Mouse (Mus musculus) limb, embryonic 11.5 days (tissue): ENCODE results near the gene Kif3a. TPM values are rescaled to one million over a fixed set of nuclear protein-coding genes. Genes with fewer than 3 reads are reported as not detected.

Experiments
- ATAC-seq: fragments of 200-750 bp; cut with Nextera tagmentation; 2 replicates; pipeline ENCODE4 v1.8.0; 2017; ENCODE audit warnings: low read depth; ENCODE audit not compliant: insufficient number of reproducible peaks, low FRiP score, low TSS enrichment
- DNase-seq: peaks from one replicate; pipeline ENCODE4 v3.0.0-alpha.2; 2015; ENCODE audit warnings: low spot score
- H3K27ac ChIP-seq: fragments of 300-500 bp; sonication (generic); replicated peaks from 2 replicates; pipeline ENCODE4 v1.5.1; 2014; ENCODE audit warnings: low read depth, mild to moderate bottlenecking, low read length
- H3K27me3 ChIP-seq: fragments of 300-500 bp; sonication (generic); 2 replicates; pipeline ENCODE4 v1.6.1; 2014; ENCODE audit warnings: mild to moderate bottlenecking, low read length, mixed read lengths; ENCODE audit not compliant: control insufficient read depth, insufficient read depth
- H3K36me3 ChIP-seq: fragments of 300-500 bp; sonication (generic); 2 replicates; pipeline ENCODE4 v1.6.1; 2014; ENCODE audit warnings: mild to moderate bottlenecking, low read length, moderate library complexity, mixed read lengths; ENCODE audit not compliant: control insufficient read depth, insufficient read depth
- H3K4me1 ChIP-seq: fragments of 300-500 bp; sonication (generic); 2 replicates; pipeline ENCODE4 v1.6.1; 2014; ENCODE audit warnings: low read length, mixed read lengths; ENCODE audit not compliant: control insufficient read depth, insufficient read depth
- H3K4me2 ChIP-seq: fragments of 300-500 bp; sonication (generic); 2 replicates; pipeline ENCODE4 v1.6.1; 2014; ENCODE audit warnings: low read depth, mild to moderate bottlenecking, moderate library complexity; ENCODE audit not compliant: severe bottlenecking
- H3K4me3 ChIP-seq: fragments of 300-500 bp; sonication (generic); 2 replicates; pipeline ENCODE4 v1.5.1; 2014; ENCODE audit warnings: low read depth, low read length
- H3K9ac ChIP-seq: fragments of 300-500 bp; sonication (generic); 2 replicates; pipeline ENCODE4 v1.6.1; 2014; ENCODE audit warnings: mild to moderate bottlenecking, low read length
- H3K9me3 ChIP-seq: fragments of 300-500 bp; sonication (generic); 2 replicates; pipeline ENCODE4 v1.6.1; 2016; ENCODE audit warnings: low read length; ENCODE audit not compliant: control insufficient read depth
- WGBS: fragments of 180-500 bp; shearing (Covaris S2); extraction: QIAGEN DNeasy Blood & Tissue Kit; methylation state at CpG from one replicate; pipeline ENCODE4 v1.1.7; 2014; 5-methylcytosine and 5-hydroxymethylcytosine counted together
- polyA plus RNA-seq: library from polyadenylated mRNA; unstranded; fragments of >200 nt; fragmentation: Nextera tagmentation; extraction: Ambion mirVana; gene quantifications from 2 replicates; pipeline ENCODE4 v1.2.1, GENCODE M21; 2014

The Kif3a gene
- polyA plus RNA-seq, 1 experiment from 2014 or later: 79.4 TPM

GRCm38 (mm10) chr11:53636183-53636646, 69.0 kb downstream of the Kif3a start:
- Histone ChIP-seq H3K36me3 (no peaks in the 10 kb centered on the region), H3K27me3 (no peaks in the 10 kb centered on the region), H3K9ac (no peak overlapping the region; the same call in 1 of the 2 replicates), H3K27ac (no peak overlapping the region), H3K4me3 (peak overlapping the region; percentile 23), H3K4me1 (peaks cover 9% of the 10 kb centered on the region; the same call in 1 of the 2 replicates), H3K4me2 (peak overlapping the region; percentile 81), H3K9me3 (no peaks in the 10 kb centered on the region)
- DNase-seq (peak; percentile 40), ATAC-seq (no peak)
- 3% methylated on average over 40 of the region's 40 CpGs for WGBS

- ATAC-seq (peak; percentile 66; the same call in 1 of the 2 replicates), DNase-seq (peak; percentile 81)
- Histone ChIP-seq H3K4me1 (peaks cover 9% of the 10 kb centered on the region; the same call in 1 of the 2 replicates), H3K9ac (peak overlapping the region; percentile 17; the same call in 1 of the 2 replicates), H3K27ac (peak overlapping the region; percentile 74; the same call in 1 of the 2 replicates), H3K36me3 (no peaks in the 10 kb centered on the region), H3K9me3 (no peaks in the 10 kb centered on the region), H3K4me3 (peak overlapping the region; percentile 20; the same call in 1 of the 2 replicates), H3K4me2 (peak overlapping the region; percentile 35), H3K27me3 (no peaks in the 10 kb centered on the region)
- WGBS: 9% methylated on average over 21 of the region's 21 CpGs
These were observed 70.0 kb downstream of the Kif3a start for GRCm38 (mm10) chr11:53637046-53637802.

DNA sequence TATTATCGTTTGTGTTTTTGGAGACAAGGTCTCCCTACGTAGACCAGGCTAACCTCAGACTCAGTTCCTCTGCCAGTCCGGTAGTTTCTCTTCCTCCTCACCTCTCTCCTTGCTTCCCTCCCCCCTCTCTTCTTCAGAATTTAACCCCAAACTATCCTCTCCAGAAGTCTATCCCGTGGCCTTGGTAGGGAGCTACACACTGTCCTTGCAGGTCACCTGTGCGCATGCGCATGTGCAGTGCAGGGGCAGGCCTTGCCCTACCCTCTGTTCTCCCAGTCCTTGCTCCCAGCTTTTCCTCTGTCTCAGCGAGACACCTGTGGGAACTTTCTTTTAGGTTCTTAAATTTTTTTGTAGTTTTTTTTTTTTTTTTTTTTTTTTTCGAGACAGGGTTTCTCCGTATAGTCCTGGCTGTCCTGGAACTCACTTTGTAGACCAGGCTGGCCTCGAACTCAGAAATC, 70.7 kb downstream of the Kif3a start:
- Histone ChIP-seq H3K4me3 (no peak overlapping the region), H3K4me1 (peaks cover 9% of the 10 kb centered on the region; the same call in 1 of the 2 replicates), H3K9me3 (no peaks in the 10 kb centered on the region), H3K4me2 (peak overlapping the region; percentile 35), H3K36me3 (no peaks in the 10 kb centered on the region), H3K27me3 (no peaks in the 10 kb centered on the region), H3K27ac (peak overlapping the region; percentile 74; the same call in 1 of the 2 replicates), H3K9ac (no peak overlapping the region)
- 76% methylated on average over 10 of the region's 10 CpGs for WGBS
- ATAC-seq: no peak
- DNase-seq: no peak

DNA sequence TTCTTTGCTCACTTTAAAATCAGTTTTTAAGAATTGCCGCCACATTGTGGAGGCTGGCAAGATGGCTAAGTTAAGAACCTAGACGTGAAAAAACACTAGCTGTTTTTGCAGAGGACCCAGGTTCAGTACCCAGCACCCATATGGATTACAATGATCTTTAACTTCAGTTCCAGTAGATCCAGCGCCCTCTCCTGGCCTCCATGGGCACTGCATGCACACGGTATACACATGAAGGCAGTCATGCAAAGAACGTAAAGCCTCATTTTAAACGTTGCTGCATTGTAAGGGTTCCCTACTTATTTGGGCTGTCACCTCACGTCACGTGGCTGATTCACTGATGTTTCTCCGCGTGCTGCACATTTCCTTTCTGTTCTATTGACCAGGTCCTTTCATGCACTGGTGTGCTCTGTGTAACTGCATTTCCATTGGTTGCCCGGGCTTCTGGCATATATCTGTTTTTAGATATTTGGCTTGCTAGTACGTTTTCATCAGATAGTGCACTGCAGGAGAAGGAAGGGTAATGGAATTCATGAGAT, 75.6 kb downstream of the Kif3a start:
- H3K27me3 ChIP-seq: no peaks in the 10 kb centered on the region
- no peak overlapping the region for H3K4me2 ChIP-seq
- no peaks in the 10 kb centered on the region for H3K4me1 ChIP-seq
- WGBS: 81% methylated on average over 12 of the region's 12 CpGs
- DNase-seq (no peak), ATAC-seq (no peak)
- no peaks in the 10 kb centered on the region for H3K9me3 ChIP-seq
- H3K4me3 ChIP-seq: no peak overlapping the region
- no peaks in the 10 kb centered on the region for H3K36me3 ChIP-seq
- H3K27ac ChIP-seq: no peak overlapping the region
- H3K9ac ChIP-seq: no peak overlapping the region

- Histone ChIP-seq H3K27me3 (no peaks in the 10 kb centered on the region), H3K36me3 (no peaks in the 10 kb centered on the region), H3K27ac (no peak overlapping the region), H3K4me3 (no peak overlapping the region), H3K4me2 (no peak overlapping the region), H3K9me3 (no peaks in the 10 kb centered on the region), H3K9ac (no peak overlapping the region), H3K4me1 (no peaks in the 10 kb centered on the region)
- DNase-seq (no peak), ATAC-seq (no peak)
- 86% methylated on average over 5 of the region's 5 CpGs for WGBS
These were observed 76.8 kb downstream of the Kif3a start for GRCm38 (mm10) chr11:53644017-53644416.

GRCm38 (mm10) chr11:53651441-53651840, 84.3 kb downstream of the Kif3a start:
- WGBS: 94% methylated on average over 4 of the region's 4 CpGs
- peaks cover 12% of the 10 kb centered on the region for H3K36me3 ChIP-seq

More at GRCm38 (mm10) chr11:53651441-53651840, 84.3 kb downstream of the Kif3a start:
- DNase-seq: no peak
- H3K9ac ChIP-seq: no peak overlapping the region
- H3K27ac ChIP-seq: no peak overlapping the region
- no peaks in the 10 kb centered on the region for H3K4me1 ChIP-seq
- ATAC-seq: no peak
- H3K4me2 ChIP-seq: no peak overlapping the region
- no peaks in the 10 kb centered on the region for H3K9me3 ChIP-seq
- no peaks in the 10 kb centered on the region for H3K27me3 ChIP-seq
- H3K4me3 ChIP-seq: no peak overlapping the region

Other genes starting within 250 kb of the Kif3a start
- gene Zcchc10, start 242.7 kb upstream of the Kif3a start, polyA plus RNA-seq: 26.9 and 30.7 TPM in 2 replicates
- gene Aff4, start 216.5 kb upstream of the Kif3a start, polyA plus RNA-seq: 40.1 and 43.1 TPM in 2 replicates
- gene Leap2, start 144.2 kb upstream of the Kif3a start, polyA plus RNA-seq: not detected in 2 replicates
- gene Uqcrq, start 136.5 kb upstream of the Kif3a start, polyA plus RNA-seq: 484 and 495 TPM in 2 replicates
- 0.95 and 1.2 TPM in 2 replicates for gene Gdf9, start 136.4 kb upstream of the Kif3a start, polyA plus RNA-seq
- gene Gm10447, start 110.3 kb upstream of the Kif3a start, polyA plus RNA-seq: 0.08 TPM in 1 of 2 replicates, not detected in the other
- gene Shroom1, start 110.2 kb upstream of the Kif3a start, polyA plus RNA-seq: 4.6 and 4.7 TPM in 2 replicates
- gene Gm9837, start 96.9 kb upstream of the Kif3a start, polyA plus RNA-seq: not detected in 2 replicates
- gene Gm9945, start 87.2 kb upstream of the Kif3a start, polyA plus RNA-seq: not detected in 2 replicates
- gene Sowaha, start 87.1 kb upstream of the Kif3a start, polyA plus RNA-seq: 0.08 and 0.20 TPM in 2 replicates
- 22.5 and 27.2 TPM in 2 replicates for gene Sept8, start 48.1 kb upstream of the Kif3a start, polyA plus RNA-seq
- 0.88 and 2.1 TPM in 2 replicates for gene Il4, start 51.3 kb downstream of the Kif3a start, polyA plus RNA-seq
- not detected in 2 replicates for gene Il13, start 67.3 kb downstream of the Kif3a start, polyA plus RNA-seq
- gene Rad50, start 139.9 kb downstream of the Kif3a start, polyA plus RNA-seq: 26.4 and 28.7 TPM in 2 replicates
- gene Il5, start 153.4 kb downstream of the Kif3a start, polyA plus RNA-seq: 0.09 TPM in 1 of 2 replicates, not detected in the other
- gene Irf1, start 202.6 kb downstream of the Kif3a start, polyA plus RNA-seq: 8.0 and 8.9 TPM in 2 replicates
- 0.35 TPM in 1 of 2 replicates, not detected in the other for gene Gm17334, start 205.8 kb downstream of the Kif3a start, polyA plus RNA-seq